Mouse (Mus musculus): ENCODE measurements around the gene Cln3.

DNA sequence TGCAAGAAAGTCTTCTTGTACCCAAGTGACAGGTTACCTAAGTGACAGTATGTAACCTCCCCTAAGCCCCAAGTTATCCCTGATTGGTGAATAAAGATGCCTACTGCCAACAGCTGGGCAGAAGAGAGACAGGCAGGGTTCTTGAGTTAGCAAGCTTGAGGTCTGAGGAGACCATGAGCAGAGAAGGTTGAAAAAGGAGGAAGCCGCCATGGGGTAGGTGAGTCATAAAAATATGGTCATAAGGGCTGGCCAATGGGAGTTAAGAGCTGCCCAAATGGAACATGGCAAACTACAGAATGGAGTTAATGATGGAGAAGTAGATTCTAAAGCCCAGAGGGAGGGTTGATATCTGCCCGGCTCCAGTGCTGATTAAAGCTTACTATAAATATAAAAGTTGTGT, 40.0 kb downstream of the Cln3 start:
- TF ChIP-seq CTCF (IDR thresholded peaks at IDR 0.05; ENCODE audit: low read depth, low read length) (no peak), POLR2A (IDR thresholded peaks at IDR 0.05; ENCODE audit: borderline replicate concordance, low read depth, low read length) (no peak)

Data from bone marrow macrophage, adult 2 months (primary cell).